Mouse (Mus musculus): Measurements from ENCODE around the gene St8sia6. TPM values are rescaled to one million over a fixed set of nuclear protein-coding genes. Genes with fewer than 3 reads are reported as not detected.
A peak's percentile ranks its signal among the peaks of the same experiment; 100 is the strongest.

Gene St8sia6
- 0.61 and 0.95 TPM in 2 replicates for polyA plus RNA-seq (2012; rRNA removed)

DNA sequence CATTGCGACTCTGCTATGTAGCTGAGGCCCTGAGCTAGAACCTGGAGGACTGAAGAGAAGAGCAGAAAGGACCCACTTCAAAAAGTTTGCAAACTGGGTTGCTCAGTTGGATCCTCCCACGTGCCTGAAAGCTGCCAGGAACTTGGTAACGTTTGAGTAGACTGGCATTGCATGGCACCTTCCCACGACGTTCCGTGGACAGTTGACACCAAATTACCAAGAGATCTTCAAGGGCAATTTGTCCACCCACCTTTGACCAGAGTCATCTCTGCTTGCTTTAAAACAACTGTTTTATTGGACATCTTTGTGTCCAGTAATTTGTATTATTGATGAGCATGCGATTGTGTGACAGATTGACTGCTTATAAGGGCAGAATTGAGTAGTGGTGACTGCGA is at the start of gene St8sia6:
Gene St8sia6, minus strand, starts transcription at position 96 of the 395 bp plus-strand sequence.
- TF ChIP-seq CTCF (IDR thresholded peaks at IDR 0.05; ENCODE audit: extremely low read depth, insufficient read depth, low read length) (no peak), POLR2A (IDR thresholded peaks at IDR 0.05; ENCODE audit: extremely low read depth, insufficient read depth, low read length) (no peak)
- Histone ChIP-seq H3K27ac (ENCODE audit: insufficient read depth, low read length) (no peak within 1 kb of the TSS), H3K4me3 (ENCODE audit: insufficient read depth, low read length) (peak within 1 kb of the TSS; percentile 46)

DNA sequence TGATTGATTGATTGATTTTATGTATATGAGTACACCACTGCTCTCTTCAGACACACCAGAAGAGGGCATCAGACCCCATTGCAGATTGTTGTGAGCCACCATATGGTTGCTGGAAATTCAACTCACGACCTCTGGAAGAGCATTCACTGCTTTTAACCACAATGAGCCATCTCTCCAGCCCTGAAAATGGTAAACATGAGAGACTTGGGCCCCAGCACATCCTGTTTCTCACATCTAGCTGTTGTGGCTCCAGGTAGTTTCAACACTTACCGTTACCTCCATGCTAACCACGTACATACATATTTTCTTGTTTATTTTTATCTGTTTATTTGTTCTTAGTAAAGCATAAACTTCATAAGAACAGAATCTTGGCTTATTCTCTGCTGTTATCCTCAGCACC is 42.4 kb upstream of the St8sia6 start:
- no peaks in the 10 kb centered on the region for H3K4me1 ChIP-seq (ENCODE audit: control insufficient read depth, insufficient read depth, low read length)
- TF ChIP-seq POLR2A (IDR thresholded peaks at IDR 0.05; ENCODE audit: extremely low read depth, insufficient read depth, low read length) (no peak), CTCF (IDR thresholded peaks at IDR 0.05; ENCODE audit: extremely low read depth, insufficient read depth, low read length) (no peak)

More for the DNA sequence above, at the start of gene St8sia6:
- no peaks in the 10 kb centered on the region for H3K4me1 ChIP-seq (ENCODE audit: control insufficient read depth, insufficient read depth, low read length)

DNA sequence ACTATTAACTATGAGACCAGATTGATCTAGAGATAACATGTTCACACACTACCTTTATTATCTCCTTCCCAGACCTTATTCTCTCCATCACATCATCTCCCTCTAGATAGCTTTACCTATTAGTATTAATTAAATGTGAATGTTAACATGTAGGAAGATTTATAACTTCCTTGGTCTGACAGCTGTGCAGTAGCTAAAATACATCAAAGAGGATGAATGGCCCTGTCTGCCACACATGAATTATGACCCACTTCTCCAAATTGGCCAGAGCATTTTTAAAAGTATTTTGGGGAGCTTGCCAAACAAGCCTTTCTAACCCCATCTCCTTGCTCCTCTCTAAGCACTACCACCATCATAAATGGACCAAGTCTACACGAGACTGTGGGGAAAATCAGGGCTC is 41.1 kb upstream of the St8sia6 start:
- Histone ChIP-seq H3K27ac (ENCODE audit: insufficient read depth, low read length) (no peak overlapping the region), H3K4me3 (ENCODE audit: insufficient read depth, low read length) (no peak overlapping the region), H3K4me1 (ENCODE audit: control insufficient read depth, insufficient read depth, low read length) (no peaks in the 10 kb centered on the region)
- TF ChIP-seq POLR2A (IDR thresholded peaks at IDR 0.05; ENCODE audit: extremely low read depth, insufficient read depth, low read length) (no peak), CTCF (IDR thresholded peaks at IDR 0.05; ENCODE audit: extremely low read depth, insufficient read depth, low read length) (no peak)

More for the DNA sequence above, 42.4 kb upstream of the St8sia6 start:
- no peak overlapping the region for H3K4me3 ChIP-seq (ENCODE audit: insufficient read depth, low read length)
- H3K27ac ChIP-seq (ENCODE audit: insufficient read depth, low read length): no peak overlapping the region

DNA sequence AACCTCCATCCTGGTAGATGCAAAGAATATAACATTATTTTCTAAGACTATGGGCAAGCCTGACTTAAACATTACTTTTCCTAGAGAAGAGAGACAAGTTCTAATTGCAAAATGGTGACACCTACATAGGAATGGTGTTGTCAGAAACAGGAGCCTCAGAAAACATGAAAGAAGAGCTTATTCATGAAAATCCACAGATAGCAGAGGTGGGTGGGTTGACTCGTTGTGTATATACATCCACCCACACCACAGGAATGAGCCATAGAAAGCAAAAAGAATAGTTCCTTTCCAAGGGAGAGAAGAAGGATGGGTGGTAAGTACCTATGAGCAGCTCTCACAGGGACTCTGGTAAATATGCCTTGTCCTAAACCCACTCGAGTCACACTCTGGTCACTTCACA is 22.8 kb upstream of the St8sia6 start:
- Histone ChIP-seq H3K4me1 (ENCODE audit: control insufficient read depth, insufficient read depth, low read length) (no peaks in the 10 kb centered on the region; the same call in 1 of the 2 replicates), H3K4me3 (ENCODE audit: insufficient read depth, low read length) (no peak overlapping the region), H3K27ac (ENCODE audit: insufficient read depth, low read length) (no peak overlapping the region)
- TF ChIP-seq POLR2A (IDR thresholded peaks at IDR 0.05; ENCODE audit: extremely low read depth, insufficient read depth, low read length): no peak
- TF ChIP-seq CTCF (IDR thresholded peaks at IDR 0.05; ENCODE audit: extremely low read depth, insufficient read depth, low read length): no peak

DNA sequence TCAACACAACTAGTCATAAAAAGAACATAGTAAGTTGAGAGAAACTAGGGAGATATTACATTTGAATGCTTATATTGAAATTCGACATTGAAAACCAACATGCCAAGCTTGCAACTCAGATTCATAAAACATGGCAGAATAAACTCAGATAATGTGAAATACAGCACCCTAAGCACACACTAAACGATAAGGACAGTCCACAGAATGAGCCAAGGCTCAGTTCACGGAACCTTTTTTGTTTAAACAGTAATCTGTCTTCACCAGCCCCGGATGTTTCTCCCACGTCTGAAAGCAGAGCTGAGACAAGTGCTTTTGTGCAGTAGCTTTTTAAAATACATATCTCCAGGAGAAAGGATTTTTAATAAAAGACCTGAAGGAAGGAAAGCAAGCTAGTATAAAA is 14.7 kb upstream of the St8sia6 start:
- Histone ChIP-seq H3K4me3 (ENCODE audit: insufficient read depth, low read length) (no peak overlapping the region), H3K27ac (ENCODE audit: insufficient read depth, low read length) (no peak overlapping the region), H3K4me1 (ENCODE audit: control insufficient read depth, insufficient read depth, low read length) (no peaks in the 10 kb centered on the region)
- TF ChIP-seq CTCF (IDR thresholded peaks at IDR 0.05; ENCODE audit: extremely low read depth, insufficient read depth, low read length) (no peak), POLR2A (IDR thresholded peaks at IDR 0.05; ENCODE audit: extremely low read depth, insufficient read depth, low read length) (no peak)

DNA sequence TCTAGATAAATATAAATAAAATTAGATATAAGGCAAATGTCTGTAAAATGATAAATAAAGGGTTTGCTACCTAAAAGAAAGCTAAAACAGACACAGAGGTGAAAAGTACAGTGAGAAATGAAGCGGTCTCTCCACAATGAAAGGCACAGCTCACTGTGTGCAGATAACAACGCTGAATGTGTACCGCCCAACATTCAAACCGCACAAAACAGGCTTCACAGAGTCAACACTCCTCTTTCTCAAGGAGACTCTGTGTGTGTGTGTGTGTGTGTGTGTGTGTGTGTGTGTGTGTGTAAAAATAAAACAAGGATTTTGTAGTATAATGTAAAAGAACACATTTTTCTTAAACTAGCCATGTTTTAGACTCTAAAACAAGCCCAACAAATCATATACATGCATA is 14.1 kb upstream of the St8sia6 start:
- H3K27ac ChIP-seq (ENCODE audit: insufficient read depth, low read length): no peak overlapping the region
- no peak for TF ChIP-seq CTCF (IDR thresholded peaks at IDR 0.05; ENCODE audit: extremely low read depth, insufficient read depth, low read length)
- no peak for TF ChIP-seq POLR2A (IDR thresholded peaks at IDR 0.05; ENCODE audit: extremely low read depth, insufficient read depth, low read length)
- no peaks in the 10 kb centered on the region for H3K4me1 ChIP-seq (ENCODE audit: control insufficient read depth, insufficient read depth, low read length)
- no peak overlapping the region for H3K4me3 ChIP-seq (ENCODE audit: insufficient read depth, low read length)

DNA sequence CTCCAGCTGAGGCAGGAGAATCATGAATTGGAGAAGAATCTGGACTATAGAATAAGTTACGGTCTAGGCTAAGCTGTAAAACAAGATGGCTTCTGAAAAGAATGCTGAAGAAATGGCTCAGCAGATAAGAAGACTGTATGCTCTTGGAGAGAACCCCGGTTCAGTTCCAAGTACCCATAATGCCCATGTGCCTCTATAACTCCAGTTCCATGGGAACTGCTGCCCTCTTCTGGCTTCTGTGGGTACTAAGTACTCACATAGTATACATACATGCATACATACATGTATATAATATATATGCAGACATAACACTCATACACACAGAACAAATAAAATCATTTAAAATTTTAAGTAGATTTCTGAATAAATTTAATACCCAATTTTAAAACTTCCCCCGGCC is 12.3 kb upstream of the St8sia6 start:
- no peak overlapping the region for H3K4me3 ChIP-seq (ENCODE audit: insufficient read depth, low read length)

DNA sequence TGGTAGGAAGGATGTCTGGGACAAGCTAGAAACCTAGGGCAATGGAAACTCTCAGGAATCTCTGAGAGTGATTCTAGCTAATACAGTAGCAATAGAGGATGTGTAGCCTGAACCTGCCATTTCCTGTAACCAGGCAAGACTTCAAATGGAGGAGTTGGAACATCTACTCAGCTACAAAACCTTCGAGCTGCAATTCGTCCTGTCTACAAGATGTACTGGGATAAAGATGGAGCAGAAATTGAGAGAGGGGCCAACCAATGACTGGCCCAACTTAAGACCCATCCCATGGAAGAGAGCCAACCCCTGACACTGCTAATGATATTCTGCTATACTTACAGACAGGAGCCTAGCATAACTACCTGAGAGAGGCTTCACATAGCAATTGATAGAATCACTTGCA is 6.8 kb upstream of the St8sia6 start:
- Histone ChIP-seq H3K4me3 (ENCODE audit: insufficient read depth, low read length) (no peak overlapping the region), H3K4me1 (ENCODE audit: control insufficient read depth, insufficient read depth, low read length) (no peaks in the 10 kb centered on the region), H3K27ac (ENCODE audit: insufficient read depth, low read length) (no peak overlapping the region)
- TF ChIP-seq CTCF (IDR thresholded peaks at IDR 0.05; ENCODE audit: extremely low read depth, insufficient read depth, low read length) (no peak), POLR2A (IDR thresholded peaks at IDR 0.05; ENCODE audit: extremely low read depth, insufficient read depth, low read length) (no peak)

More for the DNA sequence above, 12.3 kb upstream of the St8sia6 start:
- TF ChIP-seq CTCF (IDR thresholded peaks at IDR 0.05; ENCODE audit: extremely low read depth, insufficient read depth, low read length): no peak
- TF ChIP-seq POLR2A (IDR thresholded peaks at IDR 0.05; ENCODE audit: extremely low read depth, insufficient read depth, low read length): no peak
- Histone ChIP-seq H3K4me1 (ENCODE audit: control insufficient read depth, insufficient read depth, low read length) (no peaks in the 10 kb centered on the region), H3K27ac (ENCODE audit: insufficient read depth, low read length) (no peak overlapping the region)

DNA sequence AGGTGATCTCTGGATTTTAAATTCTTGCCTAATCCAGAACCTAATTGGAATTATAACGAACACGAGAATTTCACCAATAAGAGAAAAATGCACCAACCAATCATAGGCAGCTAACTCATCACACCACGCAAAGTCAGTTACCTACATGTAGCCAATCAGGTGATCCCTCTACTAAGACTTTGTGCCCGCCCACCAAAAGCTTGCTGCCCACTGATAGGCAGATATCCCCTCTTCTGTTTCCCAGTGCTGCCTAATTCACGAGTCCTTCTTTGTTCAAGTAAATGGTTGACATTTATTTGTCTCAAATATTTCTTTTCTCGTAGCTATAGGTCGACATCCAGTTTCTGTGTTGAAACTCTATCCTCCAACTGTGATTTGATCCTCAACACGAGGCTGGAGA is 582 bp upstream of the St8sia6 start:
- Histone ChIP-seq H3K4me1 (ENCODE audit: control insufficient read depth, insufficient read depth, low read length) (no peaks in the 10 kb centered on the region), H3K27ac (ENCODE audit: insufficient read depth, low read length) (no peak overlapping the region), H3K4me3 (ENCODE audit: insufficient read depth, low read length) (no peak overlapping the region)
- no peak for TF ChIP-seq CTCF (IDR thresholded peaks at IDR 0.05; ENCODE audit: extremely low read depth, insufficient read depth, low read length)

DNA sequence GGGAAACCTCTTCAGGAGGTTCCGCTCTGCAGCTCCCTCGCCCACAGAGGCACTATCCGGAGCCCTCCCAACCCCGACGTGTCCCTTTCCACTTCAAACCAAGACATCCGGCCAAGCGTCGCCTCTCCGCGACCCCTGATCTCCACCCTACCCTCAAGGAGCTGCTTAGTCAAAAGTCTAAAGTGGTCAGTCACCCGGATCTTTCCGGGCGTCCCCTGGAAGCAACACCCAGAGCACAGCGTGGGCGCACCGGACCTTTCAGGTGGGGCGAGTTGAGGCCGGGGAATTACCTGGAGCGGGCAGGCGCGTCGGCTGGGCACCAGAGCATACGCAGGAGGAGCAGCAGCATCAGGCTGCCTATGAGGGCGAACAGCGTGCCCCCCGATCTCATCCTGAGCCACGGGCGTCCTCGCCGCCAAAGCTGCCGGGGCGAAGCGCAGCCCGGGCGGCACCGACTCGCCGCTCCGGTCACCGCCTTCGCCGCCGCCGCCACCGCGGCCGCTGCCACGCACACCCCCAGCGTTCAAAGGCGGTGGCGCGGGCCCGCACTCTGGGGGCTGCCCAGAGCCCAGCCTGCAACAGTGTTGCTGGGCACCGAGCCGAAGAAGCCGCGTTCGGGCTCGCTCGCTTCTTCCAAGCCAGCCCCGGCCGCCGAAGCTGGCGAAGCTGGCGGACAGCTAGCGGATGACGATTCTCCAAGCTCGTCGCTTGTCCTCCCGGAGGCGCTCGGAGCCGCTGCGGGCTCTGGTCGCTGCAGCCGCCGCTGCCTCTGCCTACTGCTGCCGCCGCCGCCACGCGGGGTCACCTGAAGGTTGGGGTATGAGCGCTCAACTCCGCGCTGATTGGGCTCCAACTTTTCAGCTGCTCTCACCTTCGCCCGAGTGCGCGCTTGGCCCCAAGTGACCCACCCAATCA is 553 bp downstream of the St8sia6 start:
- Histone ChIP-seq H3K27ac (ENCODE audit: insufficient read depth, low read length) (no peak overlapping the region), H3K4me1 (ENCODE audit: control insufficient read depth, insufficient read depth, low read length) (no peaks in the 10 kb centered on the region), H3K4me3 (ENCODE audit: insufficient read depth, low read length) (peak overlapping the region; percentile 46)
- TF ChIP-seq CTCF (IDR thresholded peaks at IDR 0.05; ENCODE audit: extremely low read depth, insufficient read depth, low read length) (no peak), POLR2A (IDR thresholded peaks at IDR 0.05; ENCODE audit: extremely low read depth, insufficient read depth, low read length) (no peak)

All from cortical plate, adult 2 months (tissue).